Mouse (Mus musculus) adipocyte (in vitro differentiated cells): ENCODE data around the gene Vapb.
"Not testable (repeated sequence)": the region's sequence is repeated elsewhere in the genome, so short reads cannot be mapped to it uniquely, and the experiment has no call there.

ENCODE experiments used
- DNase-seq: peaks from one replicate; pipeline ENCODE4 v3.0.0-alpha.2; 2016; ENCODE audit warnings: low spot score

Vapb gene

GRCm38 (mm10) chr2:173737222-173737989 is at the start of gene Vapb:
Gene Vapb (plus strand): TSS chr2:173737511.
- peak; percentile 99 for DNase-seq

DNA sequence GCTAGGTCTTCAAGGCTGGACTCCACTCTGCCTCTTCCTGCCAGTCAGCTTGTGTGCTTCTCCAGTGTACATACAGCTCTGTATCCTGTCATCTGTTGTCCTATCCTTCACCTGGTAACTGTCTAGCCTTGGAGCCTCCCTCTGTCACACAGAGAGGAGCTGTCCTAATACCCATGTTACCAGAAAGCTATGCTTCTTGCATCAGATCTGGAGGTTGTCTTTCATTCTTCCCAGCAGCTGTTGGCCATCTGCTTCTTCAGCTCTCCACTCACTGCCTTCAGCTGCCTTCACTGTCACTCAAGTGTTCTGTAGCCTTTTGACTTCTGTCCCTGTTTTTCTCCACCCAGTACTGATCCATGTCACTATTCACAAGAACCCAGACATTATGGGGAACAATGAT is 47.5 kb upstream of the Vapb start:
- DNase-seq, result peak; percentile 67

DNA sequence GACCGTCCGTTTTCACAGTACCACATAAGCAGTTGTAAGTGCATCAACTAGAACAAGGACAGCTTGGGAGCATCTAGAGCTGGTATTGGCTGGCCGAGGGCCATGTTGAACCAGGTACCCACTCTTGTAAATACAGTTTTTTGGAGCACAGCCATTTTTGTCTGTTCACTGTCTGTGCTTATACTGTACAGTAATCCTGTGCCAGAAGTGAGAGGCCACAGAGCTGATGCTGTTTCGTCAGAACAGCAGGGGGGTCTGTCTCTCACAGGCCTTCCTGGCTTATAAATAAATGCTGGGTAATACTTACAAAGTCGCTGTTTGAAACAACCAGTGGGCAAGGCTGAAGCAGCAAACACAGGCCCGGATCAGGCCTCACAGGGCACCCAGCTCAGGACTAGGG is 45.6 kb upstream of the Vapb start:
- no peak for DNase-seq

DNA sequence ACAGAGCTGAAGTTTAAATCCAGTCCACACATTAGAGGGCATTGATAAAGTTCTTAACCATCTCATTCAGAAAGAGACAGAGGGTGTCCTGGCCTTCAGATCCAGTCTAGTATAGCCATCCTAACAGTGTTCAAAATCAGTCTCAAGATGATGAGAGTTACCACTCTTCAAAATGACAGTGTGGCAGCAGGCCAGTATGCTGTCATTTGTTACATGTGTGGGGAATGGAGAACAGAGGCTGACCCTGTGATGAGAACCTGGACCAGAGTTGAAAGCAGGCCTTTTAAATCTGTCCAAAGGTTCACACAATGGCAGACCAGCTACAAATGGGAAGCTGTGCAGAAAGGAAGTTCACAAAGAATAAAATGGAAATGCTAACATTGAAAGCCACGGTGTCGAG is 44.6 kb upstream of the Vapb start:
- DNase-seq, result no peak

DNA sequence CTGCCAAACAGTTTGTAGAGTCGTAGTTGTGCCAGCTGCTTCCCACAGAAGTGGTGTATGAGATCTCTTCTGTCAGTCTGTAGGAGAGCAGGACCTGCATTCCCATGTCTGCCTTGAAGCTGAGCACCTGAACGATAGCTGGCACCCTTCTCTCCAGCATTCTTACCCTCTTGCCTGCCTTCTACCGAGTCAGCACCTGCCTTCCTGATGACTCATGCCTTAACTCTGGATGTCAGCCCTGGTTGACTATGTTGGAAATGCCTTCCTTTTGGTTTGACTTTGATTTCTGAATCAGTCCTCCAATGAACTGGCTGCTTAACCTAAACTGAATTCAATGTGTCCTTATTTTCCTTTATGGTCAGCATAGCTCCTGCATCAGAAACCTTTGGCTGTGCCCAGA is 38.5 kb upstream of the Vapb start:
- no peak for DNase-seq

DNA sequence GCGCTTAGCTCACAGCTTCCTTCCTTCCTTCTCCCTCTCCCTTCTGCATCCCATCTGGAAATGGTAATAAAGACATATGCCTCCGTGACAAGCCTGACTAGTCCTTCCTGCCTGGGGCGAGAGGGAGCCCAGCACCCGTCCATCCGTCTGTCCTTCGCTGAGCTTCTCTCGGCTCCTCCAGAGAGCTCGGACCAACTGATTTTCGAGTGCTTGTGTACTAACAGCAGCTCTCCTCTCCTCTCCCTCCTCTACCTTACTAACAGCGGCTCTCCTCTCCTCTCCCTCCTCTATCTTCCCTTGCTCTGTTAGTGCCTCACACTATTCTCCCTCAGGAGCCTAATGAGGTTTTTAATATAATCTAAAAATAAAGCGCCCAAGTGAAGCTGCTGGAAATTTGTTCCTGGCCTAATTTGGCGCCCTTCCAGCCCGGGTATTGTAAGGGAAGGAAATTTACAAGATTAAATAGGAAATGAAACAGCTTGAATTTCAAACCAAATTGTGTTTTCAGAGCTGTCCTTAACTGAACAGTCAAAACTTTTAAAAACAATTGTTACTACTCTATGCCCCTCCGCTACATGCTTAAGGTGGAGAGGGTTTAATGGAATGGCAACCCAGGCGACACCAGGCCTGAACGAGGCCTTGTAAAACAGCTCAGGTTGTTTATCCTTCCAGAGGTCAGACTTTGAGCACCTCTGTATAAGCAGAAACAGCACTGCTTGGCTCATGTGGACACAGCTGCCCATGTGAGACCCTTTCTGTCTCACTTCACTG is 35.0 kb upstream of the Vapb start:
- no peak for DNase-seq

DNA sequence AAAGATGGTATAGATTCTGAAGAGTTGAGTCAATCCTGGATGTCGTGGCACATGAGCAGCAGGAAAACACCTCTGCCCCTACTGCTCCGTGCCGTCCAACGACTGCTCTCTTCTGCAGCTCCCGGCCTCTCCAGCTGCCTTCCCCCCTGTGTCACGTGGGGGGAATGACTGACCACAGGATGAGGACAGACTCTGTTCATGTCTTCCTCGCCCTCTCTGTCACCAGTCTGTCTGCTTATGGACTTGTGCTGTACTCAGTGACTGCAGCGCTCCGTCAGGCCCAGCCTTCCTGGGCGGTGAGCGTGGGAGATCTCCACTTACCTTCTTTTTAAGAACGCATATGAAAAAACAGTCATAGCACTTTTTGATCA is 34.5 kb upstream of the Vapb start:
- DNase-seq, result no peak

GRCm38 (mm10) chr2:173705827-173706551 is 31.3 kb upstream of the Vapb start:
- peak; percentile 26 for DNase-seq

GRCm38 (mm10) chr2:173707626-173708025 is 29.7 kb upstream of the Vapb start:
- not testable (repeated sequence) for DNase-seq

- no peak for DNase-seq
These were observed 27.1 kb upstream of the Vapb start for GRCm38 (mm10) chr2:173710193-173710592.

GRCm38 (mm10) chr2:173712656-173713055 is 24.7 kb upstream of the Vapb start:
- DNase-seq, result no peak

GRCm38 (mm10) chr2:173713241-173713640 is 24.1 kb upstream of the Vapb start:
- no peak for DNase-seq

GRCm38 (mm10) chr2:173714620-173715218 is 22.6 kb upstream of the Vapb start:
- no peak for DNase-seq

GRCm38 (mm10) chr2:173716966-173717365 is 20.3 kb upstream of the Vapb start:
- no peak for DNase-seq

GRCm38 (mm10) chr2:173719115-173719514 is 18.2 kb upstream of the Vapb start, which contains the start of gene 1700010B08Rik:
Gene 1700010B08Rik (plus strand): TSS chr2:173719415.
- not testable (repeated sequence) for DNase-seq

DNA sequence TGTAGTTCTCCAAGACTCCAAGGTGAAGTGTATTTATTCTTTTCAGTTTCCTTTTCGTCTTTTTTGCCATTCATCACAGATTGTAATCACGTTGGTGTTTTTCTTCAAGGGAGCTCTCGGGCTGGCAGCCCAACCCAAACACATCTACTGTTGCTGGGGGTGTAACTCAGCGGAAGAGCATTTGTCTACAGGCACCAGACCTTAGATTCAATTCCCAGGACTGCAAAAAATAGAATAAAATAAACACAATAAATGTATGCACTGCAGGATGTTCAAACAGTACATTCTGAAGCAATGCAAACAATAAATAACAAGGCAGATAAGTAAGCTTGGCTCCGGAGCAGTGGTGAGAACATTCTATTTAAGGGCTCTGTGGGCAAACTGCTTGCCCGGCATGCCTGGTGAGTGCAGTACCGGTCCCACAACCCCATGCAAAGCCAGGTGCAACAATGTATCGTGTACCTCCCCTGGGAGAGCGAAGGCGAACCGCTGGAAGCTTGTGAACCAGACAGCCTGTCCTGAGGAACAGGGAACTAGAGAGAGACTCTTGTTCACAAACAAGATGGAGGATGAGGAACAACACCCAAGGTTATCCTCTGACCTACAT is 15.0 kb upstream of the Vapb start:
- DNase-seq, result no peak

DNA sequence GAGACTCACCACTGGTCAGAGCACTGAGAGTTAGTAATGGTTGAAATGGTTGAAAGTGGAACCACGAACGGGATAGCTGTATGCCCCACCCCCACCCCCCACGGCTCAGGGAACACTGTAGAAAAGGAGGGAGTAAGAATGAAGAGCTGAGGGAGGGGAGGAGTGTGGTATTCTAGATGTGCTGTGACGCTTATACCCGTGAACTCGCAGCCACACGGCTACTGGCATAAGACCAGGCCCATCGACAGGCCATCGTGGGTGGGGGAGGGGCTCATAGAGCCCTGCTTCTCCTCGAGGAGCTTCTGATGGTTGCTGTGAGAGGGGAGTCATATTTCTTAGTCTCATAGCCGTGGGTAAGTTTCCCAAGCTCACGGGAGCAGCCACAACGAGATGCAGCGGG is 12.9 kb upstream of the Vapb start:
- DNase-seq, result no peak

DNA sequence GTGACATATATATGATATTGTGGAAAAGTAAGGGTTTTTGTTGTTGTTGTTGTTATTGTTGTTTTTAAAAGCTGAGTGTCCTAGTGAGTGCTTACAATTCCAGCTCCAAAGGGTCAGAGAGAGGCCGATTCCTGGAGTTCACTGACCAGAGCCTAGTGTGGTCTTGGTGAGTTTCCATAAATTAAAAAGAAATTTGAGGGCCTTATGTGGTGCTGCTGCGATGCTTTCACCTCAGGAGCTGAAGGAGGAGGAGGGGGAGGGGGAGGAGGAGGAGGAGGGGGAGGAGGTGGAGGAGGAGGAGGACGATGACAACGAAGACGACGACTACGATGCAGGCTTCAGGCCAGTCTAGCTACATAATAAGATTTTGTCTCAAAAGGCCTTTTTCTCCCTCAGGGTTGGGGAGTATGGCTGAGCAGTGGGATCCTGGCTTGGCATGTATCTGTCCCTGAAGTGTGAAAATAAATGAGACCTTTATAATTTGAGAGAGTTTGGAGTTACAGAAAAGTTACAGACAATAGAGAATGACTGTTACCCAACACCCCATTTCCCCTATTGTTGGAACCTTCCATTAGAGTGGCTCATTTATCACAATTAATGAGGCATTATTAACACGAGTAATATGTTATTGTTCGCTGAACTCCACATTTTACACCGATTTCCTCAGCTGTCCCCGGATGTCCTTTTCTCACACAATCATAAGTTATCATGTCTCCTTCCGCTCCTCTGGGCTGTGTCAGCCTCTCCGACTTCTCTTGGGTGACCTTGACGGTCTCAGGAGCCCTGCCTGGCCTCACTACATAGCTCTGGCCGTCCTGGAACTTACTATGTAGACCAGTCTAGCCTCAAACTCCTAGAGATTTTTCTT is 12.1 kb upstream of the Vapb start:
- no peak for DNase-seq

- DNase-seq, result no peak
These were observed 11.5 kb upstream of the Vapb start for GRCm38 (mm10) chr2:173725819-173726218.

DNA sequence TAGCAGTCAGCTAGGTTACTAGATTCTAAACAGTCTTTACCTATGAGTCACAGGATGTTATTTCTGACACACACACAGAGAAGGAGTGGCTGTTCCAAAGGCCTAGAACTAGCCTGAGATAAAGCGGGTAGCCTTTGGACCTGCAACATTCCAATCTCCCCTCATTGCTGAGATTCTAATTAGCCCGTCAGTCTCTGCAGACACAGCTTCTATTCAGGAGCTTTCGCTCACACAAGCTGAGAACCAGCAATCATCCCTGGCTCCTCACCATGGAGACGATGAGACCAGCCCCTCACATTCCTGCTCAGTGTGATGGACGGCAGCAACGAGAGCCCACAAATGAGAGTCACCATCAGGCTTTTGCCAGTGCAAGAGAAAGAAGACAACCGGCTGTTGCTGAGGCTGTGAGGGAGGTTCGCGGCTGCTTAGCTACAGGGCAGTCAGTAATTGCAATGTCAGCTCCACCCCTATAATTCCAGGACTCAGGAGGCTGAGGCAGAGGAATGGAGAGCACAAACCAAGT is 6.8 kb upstream of the Vapb start:
- no peak for DNase-seq

GRCm38 (mm10) chr2:173734426-173734825 is 2.9 kb upstream of the Vapb start:
- DNase-seq, result no peak
